Mouse (Mus musculus) retina, postnatal 1 day (tissue): ENCODE measurements around the gene Hspa1l.
"Not testable (repeated sequence)": the region's sequence is repeated elsewhere in the genome, so short reads cannot be mapped to it uniquely, and the experiment has no call there.

Experiments used
- DNase-seq: peaks from one replicate; pipeline ENCODE4 v3.0.0-alpha.2; 2012

Gene Hspa1l

GRCm38 (mm10) chr17:34977000-34977399, 4.5 kb downstream of the Hspa1l start:
- DNase-seq, result no peak

DNA sequence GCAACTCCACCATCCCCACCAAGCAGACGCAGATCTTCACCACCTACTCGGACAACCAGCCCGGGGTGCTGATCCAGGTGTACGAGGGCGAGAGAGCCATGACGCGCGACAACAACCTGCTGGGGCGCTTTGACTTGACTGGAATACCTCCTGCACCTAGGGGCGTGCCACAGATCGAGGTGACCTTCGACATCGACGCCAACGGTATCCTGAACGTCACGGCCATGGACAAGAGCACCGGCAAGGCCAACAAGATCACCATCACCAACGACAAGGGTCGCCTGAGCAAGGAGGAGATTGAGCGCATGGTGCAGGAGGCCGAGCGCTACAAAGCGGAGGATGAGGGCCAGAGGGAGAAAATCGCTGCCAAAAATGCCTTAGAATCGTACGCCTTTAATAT, 5.7 kb downstream of the Hspa1l start:
- DNase-seq, result no peak

DNA sequence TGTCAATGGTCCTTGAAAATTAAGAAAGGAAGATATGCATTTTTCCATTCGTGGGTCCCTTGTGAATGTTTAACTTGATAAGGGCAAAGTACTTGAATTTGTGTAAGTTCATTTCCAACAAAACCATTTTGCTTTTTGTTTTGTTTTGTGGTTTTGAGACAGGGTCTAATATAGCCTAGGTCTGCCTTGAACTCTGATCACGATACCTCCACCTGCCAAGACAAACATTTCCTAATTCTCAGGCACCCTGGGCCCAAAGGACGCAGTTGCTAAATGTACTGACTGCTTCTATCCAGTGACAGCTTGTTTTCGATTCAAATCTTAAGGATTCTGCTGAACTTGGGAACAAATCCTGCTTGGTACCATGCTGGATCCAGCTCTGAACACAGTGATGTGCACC, 7.1 kb downstream of the Hspa1l start:
- no peak for DNase-seq

DNA sequence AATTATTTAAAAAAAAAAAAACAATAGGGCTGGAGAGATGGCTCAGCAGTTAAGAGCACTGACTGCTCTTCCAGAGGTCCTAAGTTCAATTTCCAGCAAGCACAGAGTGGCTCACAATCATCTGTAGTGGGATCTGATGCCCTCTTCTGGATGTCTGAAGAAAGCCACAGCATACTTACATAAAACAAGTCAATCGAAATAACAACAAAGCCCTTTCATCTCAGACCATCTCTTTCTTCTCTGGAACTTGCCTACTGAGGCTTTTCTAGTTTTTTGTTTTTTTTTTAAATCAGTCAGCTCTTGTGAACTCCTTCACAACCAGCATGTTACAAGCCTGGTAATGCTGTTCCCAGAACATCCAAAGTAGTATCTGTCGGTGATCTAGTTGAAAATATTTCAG, 8.2 kb downstream of the Hspa1l start:
- DNase-seq, result peak; percentile 75

GRCm38 (mm10) chr17:34981690-34982180, 9.2 kb downstream of the Hspa1l start, which contains the start of gene Lsm2:
Lsm2 (plus strand) TSS chr17:34981862.
- peak; percentile 96 for DNase-seq

DNA sequence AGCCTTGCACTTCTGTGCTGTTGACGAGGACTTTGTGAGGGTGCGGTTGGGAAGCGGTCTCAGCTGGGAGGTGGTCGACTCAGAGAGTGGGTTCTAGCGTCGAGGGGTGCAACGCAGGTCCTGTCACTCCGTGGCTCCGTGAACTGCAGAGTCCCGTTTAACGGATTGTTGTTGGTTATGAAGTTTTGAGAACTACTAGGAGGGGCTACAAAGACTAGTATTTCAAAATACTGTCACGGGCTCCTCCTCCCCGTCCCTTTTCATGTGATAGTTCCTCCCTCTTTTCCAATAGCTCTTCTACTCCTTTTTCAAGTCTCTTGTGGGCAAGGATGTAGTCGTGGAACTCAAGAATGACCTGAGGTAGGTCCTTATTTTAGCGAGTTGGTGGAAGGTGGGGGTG, 9.8 kb downstream of the Hspa1l start:
- no peak for DNase-seq

DNA sequence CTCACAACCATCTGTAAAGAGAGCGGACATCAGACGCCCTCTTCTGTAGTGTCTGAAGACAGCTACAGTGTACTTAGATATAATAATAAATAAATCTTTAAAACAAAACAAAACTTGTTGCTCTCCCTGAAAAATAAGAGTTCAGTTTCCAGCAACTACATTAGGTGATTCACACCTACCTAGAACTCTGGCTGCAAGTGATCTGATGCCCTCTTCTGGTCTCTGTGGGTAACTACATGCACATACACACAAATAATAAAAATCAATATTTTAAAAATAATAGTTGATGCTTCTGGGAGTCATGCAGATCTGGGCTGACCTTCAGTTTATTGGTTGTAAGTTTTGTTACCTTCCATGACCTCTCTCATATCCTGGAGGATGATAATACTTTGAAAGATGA, 11.7 kb downstream of the Hspa1l start:
- DNase-seq, result peak; percentile 48

GRCm38 (mm10) chr17:34994751-34995150, 22.2 kb downstream of the Hspa1l start:
- no peak for DNase-seq

- not testable (repeated sequence) for DNase-seq
Observed at GRCm38 (mm10) chr17:34995192-34995591, 22.7 kb downstream of the Hspa1l start.

DNA sequence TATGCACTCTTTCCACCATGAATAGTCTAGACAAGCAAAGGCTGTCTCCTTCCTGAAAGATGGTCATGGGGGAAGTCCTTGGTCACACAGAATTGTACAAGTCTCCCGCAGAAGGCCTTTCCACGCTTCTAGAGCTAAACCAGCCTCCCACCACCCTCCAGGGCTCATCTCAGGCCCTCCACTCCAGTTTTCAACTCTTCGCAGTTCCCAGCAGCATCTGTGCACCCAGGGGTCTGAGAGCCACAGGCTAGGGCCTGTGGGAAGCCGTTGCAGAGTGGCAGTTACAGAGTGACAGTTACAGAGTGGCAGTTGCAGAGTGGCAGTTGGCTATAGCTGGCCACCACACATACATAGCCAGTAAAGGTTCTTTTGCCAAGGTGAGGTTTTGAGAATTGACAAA, 23.4 kb downstream of the Hspa1l start:
- DNase-seq, result not testable (repeated sequence)

DNA sequence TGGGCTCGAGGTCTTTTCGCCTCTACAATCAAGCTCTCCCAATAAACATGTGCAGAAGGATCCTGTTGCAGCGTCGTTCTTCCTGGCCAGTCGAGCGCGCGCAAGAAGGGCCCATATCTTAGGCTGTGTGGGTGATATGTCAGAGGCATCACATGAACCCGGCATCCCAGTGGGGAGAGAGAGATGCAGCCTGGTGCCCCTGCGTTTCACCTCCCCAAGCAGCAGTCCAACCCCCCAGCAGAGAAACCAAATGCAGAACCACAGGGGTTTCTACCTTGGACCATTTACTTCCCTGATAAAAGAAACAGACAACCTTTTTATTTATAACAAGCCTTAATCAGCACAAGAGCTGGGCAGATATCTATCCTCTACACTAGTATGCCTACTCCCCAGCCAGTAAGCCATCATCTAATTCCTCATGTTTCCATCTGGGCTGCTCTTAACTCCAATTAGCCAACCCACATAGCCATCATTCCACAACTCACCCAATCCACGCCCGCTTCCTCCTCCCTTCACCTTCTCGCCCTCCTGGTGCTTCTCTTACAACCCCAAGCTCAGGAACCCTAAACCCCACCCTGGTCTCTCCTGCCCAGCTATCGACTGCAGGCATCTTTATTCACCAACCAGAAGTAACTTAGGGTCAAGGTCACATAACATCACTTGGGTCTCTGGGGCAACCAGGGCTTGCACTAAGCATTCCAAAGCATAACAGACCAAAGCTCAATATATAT, 24.1 kb downstream of the Hspa1l start:
- no peak for DNase-seq

DNA sequence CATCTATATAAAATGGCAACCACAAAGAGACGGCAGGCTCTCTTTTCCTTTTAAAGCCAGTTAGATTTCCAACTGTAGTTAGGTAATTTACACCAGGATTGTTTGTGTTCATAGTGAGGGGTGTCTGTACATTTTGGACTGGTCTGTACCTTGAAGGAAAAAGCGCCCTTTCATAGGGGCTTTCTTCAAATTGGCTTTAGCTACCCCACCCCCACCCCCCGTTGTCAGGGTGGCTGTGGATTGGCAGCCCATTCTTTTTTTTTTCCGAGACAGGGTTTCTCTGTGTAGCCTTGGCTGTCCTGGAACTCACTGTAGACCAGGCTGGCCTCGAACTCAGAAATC, 24.6 kb downstream of the Hspa1l start:
- no peak for DNase-seq

DNA sequence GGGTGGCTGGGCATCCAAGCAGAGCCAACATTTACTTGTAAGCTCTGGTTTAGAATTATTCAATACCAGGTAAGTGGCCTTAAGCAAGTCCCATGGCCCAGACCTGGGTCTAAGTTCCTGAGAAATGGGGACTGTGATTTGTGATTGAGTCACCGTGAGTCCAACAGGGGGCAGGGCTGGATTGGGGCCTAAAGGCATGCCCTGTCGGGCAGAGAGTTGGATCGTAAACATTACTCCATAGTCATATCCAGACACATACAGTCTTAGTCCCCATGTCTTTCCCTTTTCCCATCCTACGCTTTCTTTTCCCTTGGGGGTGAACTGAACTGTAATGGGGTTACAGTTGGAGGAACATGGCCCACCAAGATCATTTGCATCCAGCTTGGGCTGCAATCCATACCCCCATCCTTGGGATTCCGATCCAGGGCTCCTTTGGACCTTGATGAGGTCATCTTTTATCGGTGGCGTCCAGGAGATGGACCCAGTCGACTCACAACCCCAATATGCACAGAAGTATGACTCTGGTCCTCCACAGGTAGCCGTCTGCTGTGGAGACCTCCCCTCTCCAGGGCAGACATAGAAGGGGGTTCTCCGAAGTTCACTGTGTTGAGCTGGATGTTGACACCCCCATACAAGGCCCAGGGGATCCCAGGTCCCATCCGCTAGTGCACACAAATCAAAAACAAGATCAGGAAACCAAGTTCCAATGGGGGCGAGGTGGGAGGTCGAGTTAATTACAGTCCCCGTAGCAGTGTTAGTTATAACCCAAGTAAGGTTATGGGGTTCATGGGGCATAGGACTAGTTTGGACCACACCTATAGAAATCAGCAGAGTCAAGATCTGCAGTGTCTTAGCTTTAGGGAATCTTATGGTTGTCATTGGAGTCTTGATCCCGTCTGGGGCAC, 26.3 kb downstream of the Hspa1l start:
- DNase-seq, result no peak

DNA sequence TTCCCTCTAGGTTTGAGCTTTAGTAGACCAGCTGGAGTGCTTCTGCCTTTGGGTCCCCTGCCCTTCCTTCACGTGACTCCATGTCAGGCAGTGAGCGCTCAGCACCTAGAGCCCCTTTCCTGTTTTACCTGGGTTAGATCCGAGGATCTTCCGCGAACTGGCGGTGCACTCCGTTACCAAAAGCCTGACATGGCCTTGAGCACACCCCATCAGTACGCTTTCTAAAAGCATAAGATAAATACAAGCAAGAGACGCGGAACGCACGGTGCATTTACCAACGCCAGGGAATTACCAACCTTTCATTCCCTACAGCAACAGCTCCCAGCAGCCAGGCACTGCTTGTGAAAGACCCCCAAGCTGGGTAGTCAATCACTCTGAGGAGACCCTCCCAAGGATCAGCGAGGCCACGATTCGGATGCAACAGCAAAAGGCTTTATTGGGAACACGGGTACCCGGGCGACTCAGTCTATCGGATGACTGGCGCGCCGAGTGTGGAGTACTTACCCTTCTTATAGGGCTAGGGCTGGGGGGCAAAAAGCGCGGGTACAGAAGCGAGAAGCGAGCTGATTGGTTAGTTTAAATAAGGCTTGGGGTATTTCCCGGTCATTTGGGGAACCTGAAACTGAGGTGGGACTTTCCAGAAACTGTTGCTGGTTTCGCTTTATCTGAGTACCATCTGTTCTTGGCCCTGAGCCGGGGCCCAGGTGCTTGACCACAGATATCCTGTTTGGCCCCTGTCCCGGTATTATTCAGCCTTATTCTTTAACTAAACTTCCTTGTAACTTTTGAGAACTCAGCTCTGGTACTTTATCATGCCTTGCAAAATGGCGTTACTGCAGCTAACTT, 27.6 kb downstream of the Hspa1l start:
- peak; percentile 49 for DNase-seq

DNA sequence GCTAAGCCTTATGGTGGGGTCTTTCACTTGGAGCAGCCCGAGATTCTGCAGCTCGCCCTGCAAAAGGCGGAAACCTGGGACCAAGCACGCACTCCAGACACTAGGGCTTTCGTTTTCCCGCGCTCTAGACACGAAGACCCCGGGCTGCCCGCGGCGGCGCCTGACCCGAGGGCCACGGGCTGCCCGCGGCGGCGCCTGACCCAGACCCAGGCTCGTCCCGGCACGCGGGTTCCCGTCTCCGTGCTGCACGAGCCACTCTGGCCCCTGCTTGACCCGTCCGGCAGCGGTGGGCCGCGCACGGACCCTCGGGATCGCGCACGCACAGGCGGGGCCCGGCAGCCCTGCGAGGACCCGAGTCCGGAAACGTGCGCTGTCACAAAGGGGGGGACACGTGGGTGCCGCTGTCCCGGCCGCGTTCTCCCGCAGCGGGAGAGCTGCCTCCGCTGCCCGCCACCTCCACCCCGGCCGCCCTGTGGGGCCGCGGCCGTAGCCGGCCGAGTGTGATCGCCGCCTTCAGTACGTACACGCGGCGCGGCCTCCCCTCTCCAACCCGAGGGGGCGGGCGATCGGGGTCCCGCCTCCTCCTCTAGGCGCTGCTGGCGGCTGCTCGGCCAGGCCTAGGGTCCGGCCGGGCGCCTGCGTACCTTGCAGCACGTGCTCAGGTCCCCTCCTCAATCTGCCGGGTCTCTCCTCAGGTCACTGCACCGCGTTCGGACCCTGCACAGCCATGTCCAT, 28.4 kb downstream of the Hspa1l start, which contains the start of gene Vars:
Gene Vars (plus strand): TSS at position 271 of the 735 bp plus-strand sequence.
- DNase-seq, result peak; percentile 95

DNA sequence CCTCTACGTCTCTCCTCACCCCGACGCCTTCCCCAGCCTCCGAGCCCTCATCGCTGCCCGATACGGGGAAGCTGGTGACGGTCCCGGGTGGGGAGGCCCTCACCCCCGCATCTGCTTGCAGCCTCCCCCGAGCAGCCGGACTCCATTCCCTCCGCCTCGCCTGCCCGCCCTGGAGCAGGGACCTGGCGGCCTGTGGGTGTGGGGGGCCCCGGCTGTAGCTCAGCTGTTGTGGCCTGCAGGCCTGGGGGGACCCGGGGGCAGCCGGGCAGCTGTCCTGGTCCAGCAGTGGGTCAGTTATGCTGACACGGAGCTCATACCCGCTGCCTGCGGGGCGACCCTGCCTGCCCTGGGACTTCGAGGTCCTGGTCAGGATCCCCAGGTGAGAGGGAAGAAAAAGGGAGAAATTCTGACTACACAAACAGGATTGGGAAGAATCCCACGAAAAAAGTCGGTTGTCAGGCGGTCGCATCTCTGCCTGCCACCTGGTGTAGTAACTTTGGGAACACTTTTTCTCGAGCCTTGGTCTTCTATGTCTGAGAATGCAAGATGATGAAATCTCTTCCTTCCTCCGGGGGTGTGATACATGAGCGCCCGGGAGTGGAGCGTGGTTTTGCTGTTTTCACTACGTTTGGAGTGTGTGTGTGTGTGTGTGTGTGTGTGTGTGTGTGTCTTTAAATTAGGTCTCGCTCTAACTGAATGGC, 29.1 kb downstream of the Hspa1l start:
- DNase-seq, result no peak

- no peak for DNase-seq
Observed at GRCm38 (mm10) chr17:35002153-35002865, 29.8 kb downstream of the Hspa1l start.

DNA sequence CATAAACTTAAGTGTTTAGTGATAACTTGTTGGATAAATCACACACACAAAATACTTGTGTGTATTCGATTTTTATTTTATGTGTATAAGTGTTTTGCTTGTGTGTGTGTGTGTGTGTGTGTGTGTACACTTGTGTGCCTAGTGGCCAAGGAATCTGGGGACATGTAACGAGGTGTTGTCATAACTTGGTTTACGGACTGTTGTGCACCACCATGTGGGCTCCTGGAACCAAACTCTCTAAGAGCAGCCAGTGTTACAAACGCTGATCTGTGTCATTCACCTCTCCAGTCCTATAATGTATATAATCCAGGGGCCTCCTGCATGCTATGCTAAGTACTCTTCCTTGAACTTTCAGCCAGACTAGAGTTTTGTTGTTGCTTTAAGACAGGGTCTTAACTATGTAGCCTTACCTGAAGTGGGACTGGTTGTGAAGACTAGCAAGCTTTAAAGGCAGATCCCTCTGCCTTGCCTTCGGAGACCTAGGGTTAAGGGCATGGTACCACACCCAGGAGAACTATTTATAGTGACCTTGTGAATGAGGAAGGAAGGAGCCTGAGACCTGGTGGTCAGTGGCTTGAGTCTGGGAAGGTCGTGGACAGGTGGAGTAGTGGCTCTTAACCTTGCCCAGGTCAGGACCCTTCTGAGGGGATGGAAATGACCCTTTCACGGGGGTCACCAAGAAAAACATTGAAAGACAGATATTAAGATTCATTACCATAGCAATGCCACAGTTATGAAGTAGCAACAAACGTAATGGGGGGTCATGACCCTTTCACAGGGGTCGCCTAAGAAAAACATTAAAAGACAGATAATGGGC, 30.7 kb downstream of the Hspa1l start:
- no peak for DNase-seq

DNA sequence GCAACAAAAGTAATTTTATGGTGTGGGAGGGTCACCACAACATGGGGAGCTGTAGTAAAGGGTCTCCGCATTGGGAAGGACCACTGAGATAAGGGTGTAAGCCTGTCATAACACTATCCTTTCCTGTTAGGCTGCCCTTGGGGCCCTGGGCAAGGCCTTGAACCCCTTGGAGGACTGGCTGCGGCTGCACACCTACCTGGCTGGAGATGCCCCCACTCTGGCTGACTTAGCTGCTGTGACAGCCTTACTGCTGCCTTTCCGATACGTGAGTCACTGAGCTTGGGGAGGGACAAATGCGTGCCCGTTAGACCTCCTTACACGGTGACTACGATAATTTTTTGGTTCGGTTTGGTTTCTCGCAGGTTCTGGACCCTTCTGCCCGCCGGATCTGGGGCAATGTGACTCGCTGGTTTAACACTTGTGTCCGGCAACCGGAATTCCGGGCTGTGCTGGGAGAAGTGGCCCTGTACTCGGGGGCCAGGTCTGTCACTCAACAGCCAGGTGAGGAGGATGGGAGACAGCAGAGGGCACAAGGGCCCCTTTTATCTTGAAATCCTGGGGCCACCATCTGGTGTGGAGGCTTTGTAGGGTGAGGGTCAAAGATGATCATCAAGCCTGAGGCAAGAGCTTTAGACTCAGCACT, 31.7 kb downstream of the Hspa1l start:
- DNase-seq, result no peak
